In genomic region chr8:78742453-78742852, GRCm38 (mm10) we compare ENCODE assay signal across 8 mouse cellular contexts.
DNase-seq lines count a peak whose midpoint lies in the region; ATAC-seq lines count a peak whose summit lies in the region.

No protein-coding gene starts in this region.

- peak overlapping the region; percentile 90 for H3K27ac ChIP-seq in embryonic facial prominence, embryonic 12.5 days
- H3K27ac ChIP-seq in neural tube, embryonic 13.5 days (replicated peaks), result peak overlapping the region; percentile 78

- no peak overlapping the region for H3K9ac ChIP-seq in embryonic facial prominence, embryonic 12.5 days
- H3K9ac ChIP-seq in neural tube, embryonic 13.5 days, result no peak overlapping the region; the same call in 1 of the 2 replicates

- peaks cover 32% of the 10 kb centered on the region for H3K4me1 ChIP-seq in embryonic facial prominence, embryonic 12.5 days
- H3K4me1 ChIP-seq in neural tube, embryonic 13.5 days (replicated peaks), result peaks cover 18% of the 10 kb centered on the region; the same call in 1 of the 2 replicates

- WGBS in embryonic facial prominence, embryonic 12.5 days, result 18% methylated on average over 2 of the region's 2 CpGs
- 32% methylated on average over 2 of the region's 2 CpGs for WGBS in neural tube, embryonic 13.5 days

- DNase-seq in layer of hippocampus, adult 11-12 months (ENCODE audit: low spot score), result peak; percentile 50
- no peak for DNase-seq in layer of hippocampus, adult 9-10 months (ENCODE audit: low spot score)
- peak; percentile 91 to 96 for DNase-seq in heart, adult 18-20 months
- DNase-seq in kidney, adult 11 months, result peak; percentile 79
- peak; percentile 64 for DNase-seq in liver

- H3K36me3 ChIP-seq in embryonic facial prominence, embryonic 12.5 days, result no peaks in the 10 kb centered on the region
- H3K36me3 ChIP-seq in neural tube, embryonic 13.5 days, result no peaks in the 10 kb centered on the region

- peak; percentile 87 for ATAC-seq in embryonic facial prominence, embryonic 12.5 days (ENCODE audit: insufficient number of reproducible peaks, insufficient read depth, low FRiP score, low TSS enrichment)
- peak; percentile 89 for ATAC-seq in neural tube, embryonic 13.5 days (ENCODE audit: low read depth)
- ATAC-seq in granulocyte monocyte progenitor cell, adult 5-6 weeks (replicated peaks; ENCODE audit: poor library complexity, severe bottlenecking), result no peak

- H3K9me3 ChIP-seq in embryonic facial prominence, embryonic 12.5 days, result no peaks in the 10 kb centered on the region
- no peaks in the 10 kb centered on the region for H3K9me3 ChIP-seq in neural tube, embryonic 13.5 days

- H3K27me3 ChIP-seq in embryonic facial prominence, embryonic 12.5 days, result no peaks in the 10 kb centered on the region
- H3K27me3 ChIP-seq in neural tube, embryonic 13.5 days, result no peaks in the 10 kb centered on the region

- no peak overlapping the region for H3K4me3 ChIP-seq in embryonic facial prominence, embryonic 12.5 days
- H3K4me3 ChIP-seq in neural tube, embryonic 13.5 days, result no peak overlapping the region

- H3K4me2 ChIP-seq in embryonic facial prominence, embryonic 12.5 days (replicated peaks), result no peak overlapping the region
- H3K4me2 ChIP-seq in neural tube, embryonic 13.5 days, result no peak overlapping the region
